Mouse (Mus musculus): ENCODE measurements around the gene Ube2b. TPM values are rescaled to one million over a fixed set of nuclear protein-coding genes. Genes with fewer than 3 reads are reported as not detected.

The Ube2b gene
- polyA plus RNA-seq, 1 experiment from 2014 or later = 193 TPM

DNA sequence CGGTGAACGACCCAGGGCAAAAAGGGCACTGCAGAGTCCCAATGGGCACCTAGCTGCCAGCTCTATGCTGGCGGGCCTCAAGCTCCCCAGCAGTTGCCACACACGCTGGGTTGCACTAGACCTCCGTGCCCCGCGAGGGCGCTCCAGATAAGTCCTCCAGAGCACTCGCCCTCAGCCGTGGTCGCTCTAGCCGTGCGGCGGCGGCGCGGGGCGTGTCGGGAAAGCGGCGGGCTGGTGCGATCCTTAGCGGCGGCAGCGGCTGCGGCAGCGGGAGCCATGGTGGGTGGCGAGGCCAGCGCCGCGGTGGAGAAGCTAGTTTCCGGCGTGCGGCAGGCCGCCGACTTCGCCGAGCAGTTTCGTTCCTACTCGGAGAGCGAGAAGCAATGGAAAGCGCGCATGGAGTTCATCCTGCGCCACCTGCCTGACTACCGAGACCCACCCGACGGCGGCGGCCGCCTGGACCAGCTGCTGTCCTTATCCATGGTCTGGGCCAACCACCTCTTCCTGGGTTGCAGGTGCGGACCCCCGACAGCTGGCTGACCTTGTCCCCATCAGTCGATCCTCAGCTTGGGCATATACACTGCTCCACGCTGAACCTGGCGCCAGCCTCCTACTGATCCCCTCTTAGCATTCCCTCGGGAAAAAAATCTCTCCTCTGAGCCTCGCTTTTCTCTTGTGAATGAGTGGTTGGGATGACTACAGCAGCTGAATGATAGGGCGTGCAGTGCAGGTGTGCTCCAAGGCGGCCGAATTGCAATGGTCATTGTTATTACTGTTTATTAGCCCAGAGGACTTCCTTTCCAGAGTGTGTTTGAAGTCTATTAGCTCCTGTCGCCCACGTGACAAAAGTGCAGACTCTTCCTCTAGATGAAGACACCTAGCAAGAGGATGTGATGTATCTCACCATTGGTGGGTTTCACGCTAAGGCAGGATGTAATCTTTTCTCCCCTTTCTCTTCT lies 32.8 kb downstream of the Ube2b start, which contains the start of gene Cdkn2aipnl:
TSS of gene Cdkn2aipnl (plus strand) at position 219 of the 959 bp plus-strand sequence.
- Histone ChIP-seq H3K4me1 (ENCODE audit: control insufficient read depth in 2 of 2, insufficient read depth in 2 of 2, low read length in 2 of 2) (peaks cover 2 to 7% of the 10 kb centered on the region in 2 experiments; a peak in 2 of 4 replicates), H3K36me3 (ENCODE audit: control insufficient read depth, insufficient read depth, low read length) (peaks cover 36% of the 10 kb centered on the region), H3K4me2 (ENCODE audit: low read length) (peak within 1 kb of the TSS; percentile 85), H3K9me3 (ENCODE audit: control insufficient read depth, low read length) (no peaks in the 10 kb centered on the region), H3K4me3 (ENCODE audit: control insufficient read depth in 1 of 2, insufficient read depth in 1 of 2, low read depth in 1 of 2, low read length in 2 of 2) (peak within 1 kb of the TSS; percentile 60 to 63), H3K9ac (ENCODE audit: low read length) (peak within 1 kb of the TSS; percentile 75), H3K27me3 (ENCODE audit: control insufficient read depth, insufficient read depth, low read length) (no peaks in the 10 kb centered on the region), H3K27ac (replicated peaks in 1 of 2; ENCODE audit: control insufficient read depth in 1 of 2, insufficient read depth in 1 of 2, low read depth in 2 of 2, low read length in 2 of 2) (0 out of 4 replicates have a peak within 1 kb of the TSS, but pooled peaks of 1 of the 2 experiments have one; percentile 6)
- peak; percentile 79 for ATAC-seq (ENCODE audit: insufficient number of reproducible peaks, insufficient read depth, low FRiP score, low read depth)
- WGBS = 2% methylated on average over 60 of the region's 63 CpGs

DNA sequence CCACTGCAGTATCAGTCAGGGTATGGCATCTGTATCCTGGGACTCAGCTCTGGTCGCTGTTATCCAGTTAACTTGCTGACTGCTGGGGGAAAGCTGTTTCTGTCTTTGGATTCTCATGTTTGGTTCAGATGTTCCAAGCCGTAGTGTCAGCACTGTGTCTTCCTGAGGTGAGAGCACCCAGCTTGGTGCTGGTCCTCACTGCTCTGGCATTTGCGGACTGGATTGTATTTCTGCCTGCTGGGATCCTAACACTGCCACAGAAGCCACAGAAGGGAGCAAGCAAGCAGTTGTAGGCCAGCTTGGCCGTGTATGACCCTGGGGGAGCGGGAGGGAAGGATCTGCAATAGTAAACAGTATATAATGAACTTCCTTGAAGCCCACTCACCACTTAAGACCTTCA lies 33.9 kb downstream of the Ube2b start:
- Histone ChIP-seq H3K4me3 (ENCODE audit: control insufficient read depth in 1 of 2, insufficient read depth in 1 of 2, low read depth in 1 of 2, low read length in 2 of 2) (no peak overlapping the region), H3K27ac (replicated peaks in 1 of 2; ENCODE audit: control insufficient read depth in 1 of 2, insufficient read depth in 1 of 2, low read depth in 2 of 2, low read length in 2 of 2) (no peak overlapping the region), H3K4me1 (ENCODE audit: control insufficient read depth in 2 of 2, insufficient read depth in 2 of 2, low read length in 2 of 2) (peaks cover 2 to 7% of the 10 kb centered on the region in 2 experiments; a peak in 2 of 4 replicates), H3K9ac (ENCODE audit: low read length) (no peak overlapping the region), H3K36me3 (ENCODE audit: control insufficient read depth, insufficient read depth, low read length) (peaks cover 25% of the 10 kb centered on the region), H3K4me2 (ENCODE audit: low read length) (no peak overlapping the region), H3K9me3 (ENCODE audit: control insufficient read depth, low read length) (no peaks in the 10 kb centered on the region), H3K27me3 (ENCODE audit: control insufficient read depth, insufficient read depth, low read length) (peaks cover 5% of the 10 kb centered on the region; the same call in 1 of the 2 replicates)
- whole genome bisulfite sequencing = 65% methylated on average over 5 of the region's 5 CpGs
- no peak for ATAC-seq (ENCODE audit: insufficient number of reproducible peaks, insufficient read depth, low FRiP score, low read depth)

DNA sequence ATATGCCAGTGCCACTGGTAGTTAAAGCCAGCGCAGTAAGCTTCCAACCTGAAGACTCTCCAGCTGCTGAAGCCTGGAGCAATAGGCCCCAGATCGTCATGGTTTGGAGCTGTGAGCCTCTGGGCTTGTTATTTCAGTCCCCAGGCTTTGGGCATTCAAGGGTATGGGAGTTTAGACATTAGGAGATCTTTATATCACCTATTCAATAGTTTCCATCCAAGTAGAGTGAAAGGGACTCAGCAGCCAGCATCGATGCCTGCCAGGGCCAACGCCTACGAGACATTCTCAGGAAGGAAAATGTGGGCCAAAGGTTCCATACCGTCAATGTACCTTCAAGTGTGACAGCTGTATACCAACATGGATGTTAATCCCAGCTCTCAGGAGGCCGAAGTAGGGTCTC lies 38.3 kb downstream of the Ube2b start:
- Histone ChIP-seq H3K9me3 (ENCODE audit: control insufficient read depth, low read length) (peaks cover 2% of the 10 kb centered on the region; the same call in 1 of the 2 replicates), H3K9ac (ENCODE audit: low read length) (no peak overlapping the region), H3K4me1 (ENCODE audit: control insufficient read depth in 2 of 2, insufficient read depth in 2 of 2, low read length in 2 of 2) (no peaks in the 10 kb centered on the region), H3K36me3 (ENCODE audit: control insufficient read depth, insufficient read depth, low read length) (no peaks in the 10 kb centered on the region), H3K27ac (replicated peaks in 1 of 2; ENCODE audit: control insufficient read depth in 1 of 2, insufficient read depth in 1 of 2, low read depth in 2 of 2, low read length in 2 of 2) (no peak overlapping the region), H3K4me3 (ENCODE audit: control insufficient read depth in 1 of 2, insufficient read depth in 1 of 2, low read depth in 1 of 2, low read length in 2 of 2) (no peak overlapping the region), H3K4me2 (ENCODE audit: low read length) (no peak overlapping the region), H3K27me3 (ENCODE audit: control insufficient read depth, insufficient read depth, low read length) (peaks cover 5% of the 10 kb centered on the region; the same call in 1 of the 2 replicates)
- no peak for ATAC-seq (ENCODE audit: insufficient number of reproducible peaks, insufficient read depth, low FRiP score, low read depth)
- WGBS = 84% methylated on average over 7 of the region's 7 CpGs

DNA sequence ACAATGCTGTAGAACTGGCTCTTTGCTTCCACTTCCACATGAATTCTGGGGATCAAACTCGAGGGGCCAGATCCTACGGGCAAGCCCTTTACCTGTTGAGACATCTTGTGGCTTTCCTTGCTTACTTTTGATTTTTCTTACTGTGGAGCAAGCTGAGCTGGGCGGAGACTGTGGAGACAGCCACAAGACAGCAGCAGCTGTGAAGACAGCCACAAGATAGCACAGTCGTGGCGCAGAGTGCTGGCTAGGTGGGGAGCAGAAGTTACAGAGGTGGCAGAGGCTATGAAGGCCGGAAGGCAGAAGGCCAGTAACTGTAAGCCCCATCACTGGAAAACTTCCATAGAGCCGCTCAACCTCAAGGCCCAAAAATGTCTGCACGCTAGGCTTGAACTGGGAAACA lies 38.8 kb downstream of the Ube2b start:
- Histone ChIP-seq H3K4me1 (ENCODE audit: control insufficient read depth in 2 of 2, insufficient read depth in 2 of 2, low read length in 2 of 2) (no peaks in the 10 kb centered on the region), H3K9ac (ENCODE audit: low read length) (no peak overlapping the region), H3K27me3 (ENCODE audit: control insufficient read depth, insufficient read depth, low read length) (peaks cover 5% of the 10 kb centered on the region; the same call in 1 of the 2 replicates), H3K4me3 (ENCODE audit: control insufficient read depth in 1 of 2, insufficient read depth in 1 of 2, low read depth in 1 of 2, low read length in 2 of 2) (no peak overlapping the region), H3K27ac (replicated peaks in 1 of 2; ENCODE audit: control insufficient read depth in 1 of 2, insufficient read depth in 1 of 2, low read depth in 2 of 2, low read length in 2 of 2) (no peak overlapping the region), H3K9me3 (ENCODE audit: control insufficient read depth, low read length) (peaks cover 2% of the 10 kb centered on the region; the same call in 1 of the 2 replicates), H3K36me3 (ENCODE audit: control insufficient read depth, insufficient read depth, low read length) (no peaks in the 10 kb centered on the region), H3K4me2 (ENCODE audit: low read length) (no peak overlapping the region)
- 86% methylated on average over 8 of the region's 8 CpGs for WGBS
- ATAC-seq (ENCODE audit: insufficient number of reproducible peaks, insufficient read depth, low FRiP score, low read depth) = no peak

DNA sequence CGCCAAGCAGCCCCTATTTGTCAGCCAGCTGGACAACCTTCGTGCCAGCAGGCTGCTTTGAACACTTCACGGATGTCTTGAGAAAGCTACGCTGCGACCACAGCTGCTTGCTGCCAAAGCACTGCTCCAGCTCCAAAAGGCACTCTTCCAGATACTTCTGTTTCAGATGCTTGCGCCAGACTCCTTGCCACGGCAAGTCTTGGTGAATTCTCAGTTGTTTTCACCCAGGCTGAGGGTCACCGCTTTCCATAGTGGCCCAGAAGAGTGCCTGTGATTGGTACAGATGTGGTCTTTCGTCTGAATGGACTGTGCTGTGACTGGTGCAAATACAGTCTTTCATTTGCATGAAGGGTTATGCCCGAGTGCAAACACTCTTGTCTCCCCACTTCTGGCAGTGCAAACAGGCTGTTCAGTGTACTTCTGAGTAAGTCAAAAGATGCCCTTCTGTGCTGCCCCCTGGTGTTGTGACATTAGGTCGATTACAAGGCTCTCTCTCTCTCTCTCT lies 39.5 kb downstream of the Ube2b start:
- Histone ChIP-seq H3K9me3 (ENCODE audit: control insufficient read depth, low read length) (peaks cover 2% of the 10 kb centered on the region; the same call in 1 of the 2 replicates), H3K4me3 (ENCODE audit: control insufficient read depth in 1 of 2, insufficient read depth in 1 of 2, low read depth in 1 of 2, low read length in 2 of 2) (no peak overlapping the region), H3K27ac (replicated peaks in 1 of 2; ENCODE audit: control insufficient read depth in 1 of 2, insufficient read depth in 1 of 2, low read depth in 2 of 2, low read length in 2 of 2) (no peak overlapping the region), H3K4me1 (ENCODE audit: control insufficient read depth in 2 of 2, insufficient read depth in 2 of 2, low read length in 2 of 2) (peaks cover 0 to 2% of the 10 kb centered on the region in 2 experiments; a peak in 1 of 4 replicates), H3K9ac (ENCODE audit: low read length) (no peak overlapping the region), H3K36me3 (ENCODE audit: control insufficient read depth, insufficient read depth, low read length) (no peaks in the 10 kb centered on the region), H3K27me3 (ENCODE audit: control insufficient read depth, insufficient read depth, low read length) (peaks cover 5% of the 10 kb centered on the region; the same call in 1 of the 2 replicates), H3K4me2 (ENCODE audit: low read length) (no peak overlapping the region)
- no peak for ATAC-seq (ENCODE audit: insufficient number of reproducible peaks, insufficient read depth, low FRiP score, low read depth)
- 70% methylated on average over 11 of the region's 11 CpGs for WGBS

DNA sequence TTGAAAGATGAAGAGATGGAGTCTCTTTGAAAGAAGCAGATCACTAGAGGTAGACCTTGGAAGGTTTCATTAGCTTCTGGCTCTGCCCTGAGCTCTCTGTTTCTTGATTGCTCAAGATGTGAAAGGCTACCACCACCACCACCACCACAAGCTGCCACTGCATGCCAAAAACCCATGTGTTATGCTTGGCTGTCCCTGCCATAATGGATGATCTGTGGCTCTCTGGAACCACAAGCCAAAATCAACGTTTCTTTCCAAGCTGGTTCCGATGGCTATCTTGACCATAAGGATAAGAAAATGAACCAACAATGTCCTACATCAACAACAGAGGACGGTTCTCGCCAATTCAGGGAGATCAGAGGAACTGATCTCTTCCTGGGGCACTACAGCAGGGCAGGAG lies 40.5 kb downstream of the Ube2b start:
- Histone ChIP-seq H3K4me1 (ENCODE audit: control insufficient read depth in 2 of 2, insufficient read depth in 2 of 2, low read length in 2 of 2) (peaks cover 0 to 2% of the 10 kb centered on the region in 2 experiments; a peak in 1 of 4 replicates), H3K4me3 (ENCODE audit: control insufficient read depth in 1 of 2, insufficient read depth in 1 of 2, low read depth in 1 of 2, low read length in 2 of 2) (no peak overlapping the region), H3K36me3 (ENCODE audit: control insufficient read depth, insufficient read depth, low read length) (no peaks in the 10 kb centered on the region), H3K9ac (ENCODE audit: low read length) (no peak overlapping the region), H3K9me3 (ENCODE audit: control insufficient read depth, low read length) (peaks cover 2% of the 10 kb centered on the region; the same call in 1 of the 2 replicates), H3K27ac (replicated peaks in 1 of 2; ENCODE audit: control insufficient read depth in 1 of 2, insufficient read depth in 1 of 2, low read depth in 2 of 2, low read length in 2 of 2) (no peak overlapping the region), H3K27me3 (ENCODE audit: control insufficient read depth, insufficient read depth, low read length) (peaks cover 5% of the 10 kb centered on the region; the same call in 1 of the 2 replicates), H3K4me2 (ENCODE audit: low read length) (no peak overlapping the region)
- ATAC-seq (ENCODE audit: insufficient number of reproducible peaks, insufficient read depth, low FRiP score, low read depth) = no peak
- 66% methylated on average over 4 of the region's 4 CpGs for WGBS

DNA sequence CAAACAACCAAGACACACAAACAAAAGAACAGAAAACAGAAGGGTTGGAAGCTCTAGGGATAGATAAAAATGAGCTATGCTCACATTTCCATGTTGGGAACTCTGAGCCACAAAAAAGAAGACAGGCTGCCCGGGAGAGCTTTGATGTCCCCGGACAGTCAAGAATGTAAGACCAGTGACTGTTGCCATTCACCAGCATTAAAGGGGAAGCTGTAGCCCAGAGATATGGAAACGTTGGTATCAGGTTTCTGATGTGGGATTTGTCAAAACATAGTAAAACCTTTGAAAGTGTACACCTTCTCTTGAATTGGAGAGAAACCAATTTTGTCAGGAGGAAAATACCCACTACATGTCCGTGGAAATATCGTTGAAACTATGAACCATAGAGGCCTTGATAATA lies 41.1 kb downstream of the Ube2b start:
- no peak for ATAC-seq (ENCODE audit: insufficient number of reproducible peaks, insufficient read depth, low FRiP score, low read depth)
- 72% methylated on average over 5 of the region's 5 CpGs for WGBS
- H3K9ac ChIP-seq (ENCODE audit: low read length) = no peak overlapping the region

More for the DNA sequence above, 41.1 kb downstream of the Ube2b start:
- H3K4me2 ChIP-seq (ENCODE audit: low read length) = no peak overlapping the region
- no peak overlapping the region for H3K27ac ChIP-seq (replicated peaks in 1 of 2; ENCODE audit: control insufficient read depth in 1 of 2, insufficient read depth in 1 of 2, low read depth in 2 of 2, low read length in 2 of 2)
- H3K27me3 ChIP-seq (ENCODE audit: control insufficient read depth, insufficient read depth, low read length) = peaks cover 5% of the 10 kb centered on the region; the same call in 1 of the 2 replicates
- H3K36me3 ChIP-seq (ENCODE audit: control insufficient read depth, insufficient read depth, low read length) = no peaks in the 10 kb centered on the region
- peaks cover 6% of the 10 kb centered on the region; the same call in 1 of the 2 replicates for H3K9me3 ChIP-seq (ENCODE audit: control insufficient read depth, low read length)
- no peak overlapping the region for H3K4me3 ChIP-seq (ENCODE audit: control insufficient read depth in 1 of 2, insufficient read depth in 1 of 2, low read depth in 1 of 2, low read length in 2 of 2)
- peaks cover 0 to 2% of the 10 kb centered on the region in 2 experiments; a peak in 1 of 4 replicates for H3K4me1 ChIP-seq (ENCODE audit: control insufficient read depth in 2 of 2, insufficient read depth in 2 of 2, low read length in 2 of 2)

Data from heart, embryonic 14.5 days (tissue).